Mouse (Mus musculus) gastrocnemius, adult 2 months (tissue): ENCODE results near the gene Prkag2. TPM values are rescaled to one million over a fixed set of nuclear protein-coding genes. Genes with fewer than 3 reads are reported as not detected.
A peak's percentile ranks its signal among the peaks of the same experiment; 100 is the strongest.

Source experiments
- DNase-seq: peaks from one replicate; pipeline ENCODE4 v3.0.0; 2022
- H3K27ac ChIP-seq: fragments of 200-600 bp; 2 replicates; pipeline ENCODE4 v1.8.1; 2022; ENCODE audit warnings: mild to moderate bottlenecking
- H3K4me3 ChIP-seq: fragments of 200-600 bp; 2 replicates; pipeline ENCODE4 v1.8.1; 2022; ENCODE audit warnings: mild to moderate bottlenecking, moderate library complexity
- CTCF ChIP-seq: fragments of 200-600 bp; IDR thresholded peaks from 2 replicates; pipeline ENCODE4 v1.8.1; 2022; ENCODE audit warnings: antibody characterized with exemption, mild to moderate bottlenecking, moderate library complexity
- intact Hi-C: fragments of 180-260 bp; cut with DNase I; formaldehyde crosslinking; loops from one replicate; pipeline ENCODE4 v1.15.1; 2025
- total RNA-seq, 2 experiments: library from RNA; stranded (reverse); gene quantifications; 2 replicates each; pipeline ENCODE4 v1.2.3; 2021

Prkag2 gene
- total RNA-seq, 2 experiments from 2014 or later, result 10.7 to 11.0 TPM

DNA sequence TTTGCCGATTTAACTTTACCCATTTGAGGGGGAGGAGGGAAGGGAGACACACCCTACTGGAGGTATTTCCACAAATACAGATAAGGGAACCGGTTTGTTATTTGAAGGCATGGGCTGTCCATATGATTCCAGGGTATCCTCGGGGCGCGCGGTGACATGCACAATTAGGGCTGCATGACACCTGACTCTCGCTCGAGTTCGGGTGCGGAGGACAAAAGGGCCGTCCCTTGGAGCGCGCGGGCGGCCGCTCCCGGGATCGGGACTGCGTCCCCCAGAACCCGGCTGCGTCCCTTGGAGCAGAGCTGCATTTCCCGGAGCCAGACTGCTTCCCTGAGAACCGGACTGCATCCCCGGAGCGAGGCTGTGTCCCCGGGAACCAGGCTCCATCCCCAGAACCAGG lies 192.7 kb downstream of the Prkag2 start:
- intact Hi-C loops, result loop anchor here (2.0 kb wide), 2 partner anchors 53 to 65 kb away; no protein-coding TSS in a partner anchor
- no peak for DNase-seq
- TF ChIP-seq CTCF, result no peak
- Histone ChIP-seq H3K4me3 (peak overlapping the region; percentile 92), H3K27ac (peak overlapping the region; percentile 93)

DNA sequence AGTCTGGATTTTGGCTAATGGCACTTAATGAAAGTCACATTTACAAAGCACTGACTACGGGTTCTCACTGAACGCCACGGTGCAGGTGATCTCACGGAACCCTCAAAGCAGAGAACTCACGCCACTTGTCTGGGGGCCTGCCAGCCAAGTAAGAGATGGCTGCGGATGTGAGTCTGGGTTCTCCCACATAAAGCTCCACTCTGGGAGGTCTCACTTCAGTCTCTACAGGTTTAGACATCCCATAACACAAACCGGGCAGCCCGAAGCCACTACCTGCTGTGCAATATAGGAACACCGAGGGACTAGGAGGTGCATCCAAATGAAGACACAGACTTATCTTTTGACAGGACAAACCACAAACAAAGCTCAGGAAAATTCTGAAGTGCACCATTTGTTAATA lies 193.6 kb downstream of the Prkag2 start:
- intact Hi-C loops, result no loop called here
- no peak for DNase-seq
- no peak overlapping the region for H3K27ac ChIP-seq
- H3K4me3 ChIP-seq, result peak overlapping the region; percentile 92; the same call in 1 of the 2 replicates
- no peak for TF ChIP-seq CTCF

DNA sequence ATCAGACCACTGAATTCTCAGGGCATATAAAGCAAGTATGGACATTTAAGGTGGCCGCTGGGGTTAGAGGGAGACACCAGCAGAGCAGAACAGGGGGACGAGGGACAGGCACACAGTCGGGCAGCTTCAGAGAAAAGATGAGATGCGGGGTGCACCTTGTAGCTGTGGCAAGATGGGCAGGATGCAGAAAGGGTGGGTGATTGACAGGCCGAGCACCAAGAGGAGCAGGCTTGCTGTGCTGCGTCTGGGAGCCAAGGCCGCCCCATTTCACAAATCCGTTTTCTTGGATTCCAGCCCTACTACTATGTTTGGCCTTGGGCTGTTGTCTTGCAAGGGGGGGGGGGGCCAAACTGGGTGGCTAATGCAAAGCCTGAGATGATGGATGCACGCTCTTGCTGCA lies 195.5 kb downstream of the Prkag2 start:
- no peak for TF ChIP-seq CTCF
- no peak for DNase-seq
- H3K27ac ChIP-seq, result no peak overlapping the region
- intact Hi-C loops, result no loop called here
- no peak overlapping the region for H3K4me3 ChIP-seq

DNA sequence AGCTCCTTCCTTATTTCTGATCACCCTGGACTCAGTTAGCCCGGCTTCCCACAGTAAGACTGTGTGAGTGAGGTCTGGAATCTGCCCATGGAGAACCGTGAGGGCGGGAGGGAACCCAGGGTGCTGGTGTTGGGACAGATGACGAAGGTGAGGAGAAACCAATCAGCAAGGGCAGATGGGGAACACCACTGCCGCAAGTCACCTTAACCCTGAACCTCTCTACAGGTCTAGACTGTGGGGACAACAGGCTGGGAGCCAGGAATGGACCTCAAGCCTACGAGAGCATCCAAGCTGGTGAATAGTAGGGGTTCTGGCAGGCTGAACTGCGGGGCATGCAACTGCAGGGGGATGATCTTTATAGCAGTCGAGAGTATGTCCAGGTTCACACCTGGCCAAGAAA lies 196.0 kb downstream of the Prkag2 start:
- no peak for TF ChIP-seq CTCF
- Histone ChIP-seq H3K27ac (no peak overlapping the region), H3K4me3 (no peak overlapping the region)
- DNase-seq, result no peak
- intact Hi-C loops, result no loop called here

- no peak overlapping the region for H3K4me3 ChIP-seq
- no peak for TF ChIP-seq CTCF
- no peak for DNase-seq
- no peak overlapping the region for H3K27ac ChIP-seq
- intact Hi-C loops, result no loop called here
Measured at GRCm38 (mm10) chr5:24904001-24904400, 196.4 kb downstream of the Prkag2 start.

GRCm38 (mm10) chr5:24902835-24903234 lies 197.6 kb downstream of the Prkag2 start:
- no peak overlapping the region for H3K4me3 ChIP-seq
- peak; percentile 57 for DNase-seq
- peak; percentile 80 for TF ChIP-seq CTCF
- no peak overlapping the region for H3K27ac ChIP-seq
- intact Hi-C loops, result loop anchor here (1.0 kb wide), 1 partner anchor 108 kb away; no protein-coding TSS in a partner anchor

GRCm38 (mm10) chr5:24895606-24896005 lies 204.8 kb downstream of the Prkag2 start:
- intact Hi-C loops, result no loop called here
- Histone ChIP-seq H3K27ac (no peak overlapping the region), H3K4me3 (no peak overlapping the region)
- DNase-seq, result no peak
- no peak for TF ChIP-seq CTCF

GRCm38 (mm10) chr5:24894814-24895213 lies 205.6 kb downstream of the Prkag2 start:
- Histone ChIP-seq H3K27ac (no peak overlapping the region), H3K4me3 (no peak overlapping the region)
- no peak for DNase-seq
- intact Hi-C loops, result no loop called here
- no peak for TF ChIP-seq CTCF

DNA sequence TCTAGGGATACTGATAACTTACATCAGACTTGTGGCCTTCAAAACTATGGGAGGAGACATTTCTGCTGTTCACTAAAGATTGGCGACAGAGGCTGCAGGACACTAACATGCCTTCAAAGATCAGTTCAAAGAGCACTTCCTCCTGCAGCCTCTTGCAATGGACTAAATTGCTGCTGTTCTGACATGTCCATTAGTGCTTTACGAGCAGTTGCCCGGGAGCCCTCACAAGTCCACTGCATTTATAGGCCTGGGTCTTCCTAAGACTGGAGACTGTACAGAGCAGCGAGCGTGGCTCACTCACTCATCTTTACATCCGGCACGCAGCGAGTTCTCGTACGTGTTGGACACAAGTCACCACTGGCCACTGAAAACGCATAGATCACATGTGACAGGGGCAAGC lies 208.0 kb downstream of the Prkag2 start:
- TF ChIP-seq CTCF, result no peak
- Histone ChIP-seq H3K27ac (no peak overlapping the region), H3K4me3 (no peak overlapping the region)
- no peak for DNase-seq
- intact Hi-C loops, result no loop called here

DNA sequence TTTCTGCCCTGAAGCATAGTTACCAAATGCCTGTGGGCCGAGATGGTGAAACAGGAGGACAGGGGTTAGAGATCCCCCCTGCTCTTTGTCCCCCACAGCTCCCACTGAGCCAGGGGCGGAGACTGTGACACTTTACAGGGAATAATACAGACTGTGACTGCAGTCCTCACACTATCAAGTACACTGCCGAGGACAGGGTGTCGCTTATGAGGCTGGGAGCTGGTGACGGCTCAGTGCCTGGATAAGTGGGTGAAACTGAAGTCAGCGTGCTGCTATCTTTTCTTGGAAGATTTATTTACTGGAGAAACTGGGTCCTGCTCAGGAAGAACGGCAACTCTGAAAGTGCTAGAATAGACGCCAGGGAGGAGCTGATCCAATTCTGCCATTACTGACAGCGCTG lies 210.6 kb downstream of the Prkag2 start:
- intact Hi-C loops, result no loop called here
- H3K27ac ChIP-seq, result no peak overlapping the region
- no peak for DNase-seq
- TF ChIP-seq CTCF, result no peak
- no peak overlapping the region for H3K4me3 ChIP-seq

- Histone ChIP-seq H3K27ac (no peak overlapping the region), H3K4me3 (no peak overlapping the region)
- intact Hi-C loops, result no loop called here
- DNase-seq, result no peak
- TF ChIP-seq CTCF, result no peak
Measured at GRCm38 (mm10) chr5:24888874-24889591, 211.4 kb downstream of the Prkag2 start.

DNA sequence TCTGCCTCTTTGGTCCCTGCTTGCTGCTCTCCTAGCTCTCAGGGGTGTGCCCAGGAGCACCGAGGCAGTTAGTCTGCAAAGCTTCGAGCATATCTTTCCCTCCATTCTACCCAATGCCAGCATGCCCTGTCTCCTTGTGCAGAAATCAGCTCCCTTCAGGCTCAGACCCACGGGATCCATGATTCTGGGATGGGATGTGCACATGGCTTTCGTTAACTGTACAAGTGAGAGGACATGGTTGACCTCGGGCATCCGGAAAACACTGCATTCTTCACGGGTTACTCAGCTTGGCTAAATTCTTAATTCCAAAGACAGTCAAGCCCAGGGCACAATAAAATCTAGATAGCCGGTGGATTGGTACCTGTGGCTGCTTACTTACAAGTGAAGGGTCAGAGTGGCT lies 213.2 kb downstream of the Prkag2 start:
- no peak overlapping the region for H3K27ac ChIP-seq
- H3K4me3 ChIP-seq, result no peak overlapping the region
- no peak for DNase-seq
- TF ChIP-seq CTCF, result no peak
- intact Hi-C loops, result no loop called here

- DNase-seq, result no peak
- Histone ChIP-seq H3K27ac (no peak overlapping the region), H3K4me3 (no peak overlapping the region)
- intact Hi-C loops, result no loop called here
- no peak for TF ChIP-seq CTCF
Measured at GRCm38 (mm10) chr5:24878713-24879112, 221.7 kb downstream of the Prkag2 start.
